Mouse (Mus musculus) liver, embryonic 11.5 days (tissue): ENCODE measurements at regions not wholly inside any gene's neighbourhood (a gene's known extent, or its start where the extent isn't known, plus 50 kb on each side); places are given as distances from the start of the nearest gene placed in this dataset.

Source experiments
- ATAC-seq: fragments of 200-750 bp; cut with Nextera tagmentation; replicated peaks from 2 replicates; pipeline ENCODE4 v1.8.0; 2017; ENCODE audit warnings: moderate number of reproducible peaks, mild to moderate bottlenecking, moderate TSS enrichment, moderate library complexity; ENCODE audit not compliant: low FRiP score
- DNase-seq: peaks from one replicate; pipeline ENCODE4 v3.0.0-alpha.2; 2017; ENCODE audit warnings: low spot score
- H3K27ac ChIP-seq: fragments of 300-500 bp; sonication (generic); 2 replicates; pipeline ENCODE4 v1.5.1; 2014; ENCODE audit warnings: mild to moderate bottlenecking, low read depth, low read length, control low read depth
- H3K27me3 ChIP-seq: fragments of 300-500 bp; sonication (generic); replicated peaks from 2 replicates; pipeline ENCODE4 v1.6.1; 2014; ENCODE audit warnings: low read length, mixed read lengths; ENCODE audit not compliant: control insufficient read depth, insufficient read depth
- H3K36me3 ChIP-seq: fragments of 300-500 bp; sonication (generic); 2 replicates; pipeline ENCODE4 v1.6.1; 2014; ENCODE audit warnings: mild to moderate bottlenecking, low read length, moderate library complexity, mixed read lengths; ENCODE audit not compliant: control insufficient read depth, insufficient read depth
- H3K4me1 ChIP-seq: fragments of 300-500 bp; sonication (generic); replicated peaks from 2 replicates; pipeline ENCODE4 v1.6.1; 2014; ENCODE audit warnings: low read length, mixed read lengths; ENCODE audit not compliant: control insufficient read depth, insufficient read depth
- H3K4me2 ChIP-seq: fragments of 300-500 bp; sonication (generic); 2 replicates; pipeline ENCODE4 v1.6.1; 2014; ENCODE audit warnings: mild to moderate bottlenecking, control low read depth, moderate library complexity
- H3K4me3 ChIP-seq: fragments of 300-500 bp; sonication (generic); 2 replicates; pipeline ENCODE4 v1.5.1; 2014; ENCODE audit warnings: low read depth, low read length, control low read depth
- H3K9ac ChIP-seq: fragments of 300-500 bp; sonication (generic); 2 replicates; pipeline ENCODE4 v1.6.1; 2014; ENCODE audit warnings: low read depth, low read length, control low read depth
- H3K9me3 ChIP-seq: fragments of 300-500 bp; sonication (generic); 2 replicates; pipeline ENCODE4 v1.6.1; 2016; ENCODE audit warnings: low read length, inconsistent platforms, mixed read lengths; ENCODE audit not compliant: control insufficient read depth
- WGBS: fragments of 180-500 bp; shearing (Covaris S2); extraction: QIAGEN DNeasy Blood & Tissue Kit; methylation state at CpG from one replicate; pipeline ENCODE4 v1.1.7; 2014; 5-methylcytosine and 5-hydroxymethylcytosine counted together

GRCm38 (mm10) chr13:102194716-102195115 is 426.7 kb upstream of the Pik3r1 start:
- ATAC-seq = no peak

GRCm38 (mm10) chr13:102202301-102202700 is 434.3 kb upstream of the Pik3r1 start:
- Histone ChIP-seq H3K9ac (no peak overlapping the region), H3K4me3 (no peak overlapping the region), H3K36me3 (no peaks in the 10 kb centered on the region), H3K4me2 (no peak overlapping the region), H3K9me3 (no peaks in the 10 kb centered on the region), H3K27me3 (no peaks in the 10 kb centered on the region), H3K4me1 (no peaks in the 10 kb centered on the region), H3K27ac (no peak overlapping the region)
- DNase-seq (no peak), ATAC-seq (no peak)
- WGBS = 68% methylated on average over 1 of the region's 1 CpGs

More at GRCm38 (mm10) chr13:102194716-102195115, 426.7 kb upstream of the Pik3r1 start:
- Histone ChIP-seq H3K4me2 (no peak overlapping the region), H3K4me3 (no peak overlapping the region), H3K27ac (no peak overlapping the region), H3K4me1 (no peaks in the 10 kb centered on the region), H3K9ac (no peak overlapping the region), H3K27me3 (no peaks in the 10 kb centered on the region), H3K36me3 (no peaks in the 10 kb centered on the region), H3K9me3 (no peaks in the 10 kb centered on the region)
- no peak for DNase-seq

GRCm38 (mm10) chr13:102218486-102218885 is 450.5 kb upstream of the Pik3r1 start:
- no peak for DNase-seq
- no peak overlapping the region for H3K4me2 ChIP-seq
- no peak overlapping the region for H3K4me3 ChIP-seq
- WGBS = 88% methylated on average over 11 of the region's 11 CpGs
- no peaks in the 10 kb centered on the region for H3K4me1 ChIP-seq
- H3K9ac ChIP-seq = no peak overlapping the region
- H3K36me3 ChIP-seq = no peaks in the 10 kb centered on the region
- no peak overlapping the region for H3K27ac ChIP-seq
- H3K27me3 ChIP-seq = no peaks in the 10 kb centered on the region
- no peak for ATAC-seq
- no peaks in the 10 kb centered on the region for H3K9me3 ChIP-seq

GRCm38 (mm10) chr13:102231048-102231447 is 462.3 kb upstream of the Cd180 start:
- Histone ChIP-seq H3K27me3 (no peaks in the 10 kb centered on the region), H3K4me2 (no peak overlapping the region), H3K4me1 (no peaks in the 10 kb centered on the region), H3K4me3 (no peak overlapping the region), H3K27ac (no peak overlapping the region), H3K36me3 (no peaks in the 10 kb centered on the region), H3K9me3 (no peaks in the 10 kb centered on the region), H3K9ac (no peak overlapping the region)
- ATAC-seq (no peak), DNase-seq (no peak)
- 82% methylated on average over 7 of the region's 7 CpGs for WGBS

- no peak overlapping the region for H3K9ac ChIP-seq
- no peaks in the 10 kb centered on the region for H3K4me1 ChIP-seq
- DNase-seq (no peak), ATAC-seq (no peak)
- 84% methylated on average over 4 of the region's 4 CpGs for WGBS
- no peaks in the 10 kb centered on the region for H3K36me3 ChIP-seq
- H3K4me2 ChIP-seq = no peak overlapping the region
- H3K4me3 ChIP-seq = no peak overlapping the region
- no peaks in the 10 kb centered on the region for H3K27me3 ChIP-seq
- no peak overlapping the region for H3K27ac ChIP-seq
- H3K9me3 ChIP-seq = no peaks in the 10 kb centered on the region
Measured at GRCm38 (mm10) chr13:102232291-102232936, 460.9 kb upstream of the Cd180 start.

GRCm38 (mm10) chr13:102250884-102251283 is 442.5 kb upstream of the Cd180 start:
- Histone ChIP-seq H3K27ac (no peak overlapping the region), H3K9ac (no peak overlapping the region), H3K36me3 (no peaks in the 10 kb centered on the region), H3K9me3 (no peaks in the 10 kb centered on the region), H3K4me1 (no peaks in the 10 kb centered on the region), H3K27me3 (no peaks in the 10 kb centered on the region), H3K4me2 (no peak overlapping the region), H3K4me3 (no peak overlapping the region)
- no peak for DNase-seq
- WGBS = 73% methylated on average over 2 of the region's 2 CpGs
- no peak for ATAC-seq

- Histone ChIP-seq H3K9ac (no peak overlapping the region), H3K36me3 (no peaks in the 10 kb centered on the region), H3K4me3 (no peak overlapping the region), H3K27ac (no peak overlapping the region), H3K4me2 (no peak overlapping the region), H3K9me3 (no peaks in the 10 kb centered on the region), H3K4me1 (no peaks in the 10 kb centered on the region), H3K27me3 (no peaks in the 10 kb centered on the region)
- ATAC-seq (no peak), DNase-seq (no peak)
- WGBS = 86% methylated on average over 5 of the region's 5 CpGs
Measured at GRCm38 (mm10) chr13:102251709-102252108, 441.6 kb upstream of the Cd180 start.

- H3K27me3 ChIP-seq = no peaks in the 10 kb centered on the region
- WGBS = 71% methylated on average over 7 of the region's 7 CpGs
- H3K4me3 ChIP-seq = no peak overlapping the region
- no peak for ATAC-seq
- H3K9me3 ChIP-seq = no peaks in the 10 kb centered on the region
- no peaks in the 10 kb centered on the region for H3K36me3 ChIP-seq
- no peak overlapping the region for H3K4me2 ChIP-seq
- H3K9ac ChIP-seq = no peak overlapping the region
- H3K27ac ChIP-seq = no peak overlapping the region
- DNase-seq = no peak
- no peaks in the 10 kb centered on the region for H3K4me1 ChIP-seq
Measured at GRCm38 (mm10) chr13:102255401-102256371, 437.7 kb upstream of the Cd180 start.
